Mouse (Mus musculus) gastrocnemius, postnatal 14 days (tissue): ENCODE measurements around the gene AL731706.1. TPM values are rescaled to one million over a fixed set of nuclear protein-coding genes. Genes with fewer than 3 reads are reported as not detected.

Experiments used
- DNase-seq: peaks from one replicate; pipeline ENCODE4 v3.0.0; 2021; ENCODE audit warnings: mixed read lengths
- intact Hi-C: fragments of 180-260 bp; cut with DNase I; formaldehyde crosslinking; loops from one replicate; pipeline ENCODE4 v1.15.1; 2025; ENCODE audit warnings: low total_unique reads
- total RNA-seq, 2 experiments: library from RNA; stranded (reverse); gene quantifications; 2 replicates each; pipeline ENCODE4 v1.2.3; 2021

The AL731706.1 gene
- total RNA-seq, 2 experiments from 2014 or later: 13.3 to 15.9 TPM

GRCm38 (mm10) chr2:136854543-136855388 lies 36.4 kb downstream of the AL731706.1 start:
- intact Hi-C loops: no loop called here
- DNase-seq: no peak

GRCm38 (mm10) chr2:136850366-136850765 lies 40.8 kb downstream of the AL731706.1 start:
- intact Hi-C loops: no loop called here
- no peak for DNase-seq

GRCm38 (mm10) chr2:136837994-136838393 lies 53.2 kb downstream of the AL731706.1 start:
- no peak for DNase-seq
- intact Hi-C loops: no loop called here

- intact Hi-C loops: no loop called here
- no peak for DNase-seq
Measured at GRCm38 (mm10) chr2:136835882-136836281, 55.3 kb downstream of the AL731706.1 start.

GRCm38 (mm10) chr2:136834715-136835075 lies 56.5 kb downstream of the AL731706.1 start:
- no peak for DNase-seq
- intact Hi-C loops: no loop called here

GRCm38 (mm10) chr2:136833976-136834714 lies 57.0 kb downstream of the AL731706.1 start:
- DNase-seq: no peak
- intact Hi-C loops: no loop called here

- intact Hi-C loops: no loop called here
- DNase-seq: peak; percentile 7
Measured at GRCm38 (mm10) chr2:136832936-136833335, 58.3 kb downstream of the AL731706.1 start.

Other genes starting within 250 kb of the AL731706.1 start
- under 1 TPM in 1 of 2 experiments, not detected in 1; 0.31 TPM for gene Snap25, start 177.9 kb downstream of the AL731706.1 start, total RNA-seq
- gene AL731706.2, start 5.7 kb downstream of the AL731706.1 start, total RNA-seq: 10 to 100 TPM; 16.9 to 26.8 TPM
- 1 to 10 TPM; 2.4 to 2.7 TPM for gene Slx4ip, start 171 bp downstream of the AL731706.1 start, total RNA-seq
- 10 to 100 TPM; 16.2 to 23.4 TPM for gene Mkks, start within 50 bp of the AL731706.1 start, total RNA-seq
- 10 to 100 TPM in 1 of 2 experiments, 1 to 10 TPM in 1; 9.5 to 11.4 TPM for gene Jag1, start 225.3 kb upstream of the AL731706.1 start, total RNA-seq